Mouse (Mus musculus) gastrocnemius, adult 18-20 months (tissue): ENCODE results near the gene Src. TPM values are rescaled to one million over a fixed set of nuclear protein-coding genes. Genes with fewer than 3 reads are reported as not detected.

ENCODE experiments used
- DNase-seq: peaks from one replicate; pipeline ENCODE4 v3.0.0; 2021; ENCODE audit warnings: low spot score
- total RNA-seq, 2 experiments: library from RNA; stranded (reverse); gene quantifications; 2 replicates each; pipeline ENCODE4 v1.2.3; 2021

Gene Src
- total RNA-seq, 2 experiments from 2014 or later: 2.8 to 3.0 TPM

GRCm38 (mm10) chr2:157436496-157436895 lies 18.3 kb downstream of the Src start:
- no peak for DNase-seq

GRCm38 (mm10) chr2:157437123-157437522 lies 18.9 kb downstream of the Src start:
- no peak for DNase-seq

- no peak for DNase-seq
Measured at GRCm38 (mm10) chr2:157441363-157441762, 23.1 kb downstream of the Src start.

GRCm38 (mm10) chr2:157447297-157448158 lies 29.3 kb downstream of the Src start:
- DNase-seq: no peak

GRCm38 (mm10) chr2:157448356-157448755 lies 30.1 kb downstream of the Src start:
- no peak for DNase-seq

DNA sequence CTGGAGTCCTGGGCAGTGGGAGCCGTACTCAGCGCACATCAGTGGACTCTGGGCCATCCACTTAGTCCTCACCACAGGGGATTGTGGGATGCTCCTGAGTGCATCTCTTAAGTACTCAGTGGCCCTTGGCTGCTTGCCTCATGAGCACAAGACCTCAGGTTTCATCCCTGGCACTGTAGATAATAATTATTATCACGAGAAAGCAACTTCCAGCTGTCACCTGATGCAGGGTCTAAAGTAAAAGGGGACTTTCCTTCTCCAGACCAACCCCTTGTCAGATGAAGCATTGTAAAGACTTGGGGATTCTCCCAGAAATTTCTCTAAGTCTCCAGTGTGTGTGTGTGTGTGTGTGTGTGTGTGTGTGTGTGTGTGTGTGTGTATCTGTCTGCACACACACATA lies 32.7 kb downstream of the Src start:
- DNase-seq: no peak

GRCm38 (mm10) chr2:157451372-157452040 lies 33.3 kb downstream of the Src start:
- no peak for DNase-seq

GRCm38 (mm10) chr2:157457100-157457806 lies 39.0 kb downstream of the Src start:
- peak; percentile 88 for DNase-seq

DNA sequence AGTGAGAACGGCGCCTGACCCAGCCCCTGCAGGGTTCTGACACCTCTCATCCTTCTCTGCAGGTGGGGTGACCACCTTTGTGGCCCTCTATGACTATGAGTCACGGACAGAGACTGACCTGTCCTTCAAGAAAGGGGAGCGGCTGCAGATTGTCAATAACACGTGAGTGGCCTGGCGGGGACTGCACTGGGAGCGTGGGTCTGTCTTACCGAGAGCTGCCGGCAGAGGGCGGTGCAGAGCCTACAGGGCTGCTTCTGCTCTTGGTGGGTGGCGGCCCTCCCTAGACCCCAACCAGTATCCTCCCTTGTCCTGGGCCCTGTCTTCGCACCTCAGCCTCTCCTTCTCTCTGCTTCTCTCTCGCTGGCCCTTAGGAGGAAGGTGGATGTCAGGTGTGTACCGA lies 40.2 kb downstream of the Src start:
- peak; percentile 66 for DNase-seq

GRCm38 (mm10) chr2:157459736-157460135 lies 41.5 kb downstream of the Src start:
- DNase-seq: no peak

GRCm38 (mm10) chr2:157462776-157463710 lies 44.8 kb downstream of the Src start:
- DNase-seq: no peak

- DNase-seq: no peak
Measured at GRCm38 (mm10) chr2:157463887-157464745, 45.9 kb downstream of the Src start.

DNA sequence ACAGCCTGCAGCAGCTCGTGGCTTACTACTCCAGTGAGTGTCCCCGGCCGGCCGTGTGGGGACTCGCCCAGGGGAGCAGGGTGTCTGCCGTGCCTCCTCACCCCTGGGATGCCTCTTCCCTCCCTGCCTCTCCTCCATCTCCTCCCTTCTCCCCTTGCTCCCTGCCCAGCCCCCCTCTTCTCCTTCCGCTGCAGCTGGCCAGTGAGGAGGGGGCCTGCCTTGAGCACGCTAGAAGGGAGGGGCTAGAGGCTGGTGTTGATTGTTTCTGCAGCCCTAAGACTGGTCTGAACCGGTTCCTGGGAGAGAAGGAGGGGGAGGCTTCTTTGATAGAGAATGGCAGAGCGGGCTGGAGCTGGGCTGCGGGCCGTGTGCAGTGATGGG lies 46.5 kb downstream of the Src start:
- DNase-seq: no peak

DNA sequence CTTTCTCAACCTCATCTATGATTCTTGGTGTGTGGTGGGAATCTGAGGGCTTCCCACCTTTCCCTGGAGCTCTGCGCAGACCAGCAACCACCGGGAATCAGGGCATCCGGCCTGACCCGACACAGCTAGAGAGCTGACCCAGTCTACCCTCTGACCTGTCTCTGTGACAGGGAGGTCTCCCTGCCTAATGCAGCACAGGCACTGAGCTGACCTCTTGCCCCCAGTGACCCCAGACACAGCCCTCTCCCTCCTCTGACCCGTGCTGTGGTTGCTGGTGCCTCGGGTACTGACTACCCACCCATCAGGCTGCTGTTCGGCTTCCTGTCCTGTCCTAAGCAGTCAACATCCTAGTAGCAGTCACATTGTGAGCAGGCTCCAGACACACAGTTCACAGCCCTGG lies 48.6 kb downstream of the Src start:
- DNase-seq: no peak

DNA sequence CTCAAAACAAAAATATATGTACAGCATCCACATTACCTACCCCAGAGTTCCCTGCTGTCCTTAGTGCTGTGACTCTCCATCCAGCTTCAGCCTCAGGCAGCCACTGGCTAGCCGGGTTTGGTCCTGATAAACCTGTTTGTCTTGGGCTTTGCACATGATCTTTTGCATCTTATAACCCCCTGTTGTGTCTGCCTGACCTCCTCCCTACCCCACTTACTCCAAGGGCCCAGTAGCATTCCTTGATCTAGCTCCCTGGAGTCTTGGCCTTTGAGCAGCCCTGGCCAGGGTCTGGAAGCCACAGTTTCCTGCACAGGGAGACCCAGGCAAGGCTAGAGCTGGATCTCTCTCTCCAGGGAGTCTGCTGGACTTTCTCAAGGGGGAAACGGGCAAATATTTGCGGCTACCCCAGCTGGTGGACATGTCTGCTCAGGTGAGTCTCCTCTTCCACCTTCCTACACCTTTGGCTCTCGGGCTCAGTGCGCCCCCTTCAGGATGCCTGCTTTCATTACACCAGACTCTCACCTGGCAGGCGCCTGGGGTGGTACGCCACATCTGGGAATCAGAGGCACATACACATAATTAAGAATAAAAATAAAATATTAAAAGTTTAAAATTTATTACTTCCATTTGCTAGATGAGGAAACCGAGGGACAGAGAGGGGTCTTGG lies 50.0 kb downstream of the Src start:
- no peak for DNase-seq

DNA sequence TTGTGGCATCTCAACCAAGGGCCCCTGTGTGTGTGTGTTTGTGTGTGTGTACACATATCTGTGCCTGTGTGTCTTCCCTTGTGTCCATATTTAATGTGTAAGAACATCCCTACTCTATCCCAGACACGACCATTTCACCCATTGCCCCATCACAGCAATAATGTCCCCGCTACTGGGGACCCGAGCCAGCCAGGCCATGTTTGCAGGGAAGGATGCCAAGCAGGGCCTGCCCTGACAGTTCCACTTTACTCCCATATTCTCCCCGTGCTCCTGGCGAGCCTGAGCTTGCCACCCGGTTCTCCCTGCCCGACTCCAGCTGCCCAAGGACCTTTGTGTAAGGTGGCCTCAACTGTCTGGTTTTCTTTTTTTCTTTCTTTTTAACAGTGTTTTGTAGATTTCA lies 53.0 kb downstream of the Src start:
- DNase-seq: peak; percentile 22

GRCm38 (mm10) chr2:157471737-157472136 lies 53.5 kb downstream of the Src start:
- no peak for DNase-seq

- DNase-seq: peak; percentile 29
Measured at GRCm38 (mm10) chr2:157472469-157472868, 54.2 kb downstream of the Src start.

- no peak for DNase-seq
Measured at GRCm38 (mm10) chr2:157474269-157474729, 56.1 kb downstream of the Src start.
